Comparison of ENCODE assay signal across 8 mouse cellular contexts in genomic region chr5:30232271-30232971, GRCm38 (mm10). TPM values are rescaled to one million over a fixed set of nuclear protein-coding genes. Genes with fewer than 3 reads are reported as not detected.
A peak's percentile ranks its signal among the peaks of the same experiment; 100 is the strongest.
DNase-seq lines count a peak whose midpoint lies in the region; ATAC-seq and TF ChIP-seq lines count a peak whose summit lies in the region.

TSS of gene Selenoi (plus strand) at chr5:30232581.

- peak; percentile 100 for DNase-seq in brain, embryonic 14.5 days (ENCODE audit: low read depth)
- DNase-seq in liver, adult 2 months (ENCODE audit: extremely low read depth, low read depth, low spot score): peak; percentile 97
- peak; percentile 99 for DNase-seq in splenic B cell, adult 2 months (ENCODE audit: low read depth, low spot score)

- TF ChIP-seq CTCF in C2C12 (IDR thresholded peaks at IDR 0.05; ENCODE audit: control insufficient read depth, insufficient read depth, insufficient read length): no peak
- no peak for TF ChIP-seq CTCF in brain, embryonic 14.5 days (IDR thresholded peaks at IDR 0.05; ENCODE audit: borderline replicate concordance, extremely low read depth, insufficient read depth, insufficient read length)
- TF ChIP-seq CTCF in liver, adult 2 months (IDR thresholded peaks at IDR 0.05; ENCODE audit: low read depth, low read length): no peak

- peak within 1 kb of the TSS; percentile 80 for H3K9ac ChIP-seq in heart, embryonic 11.5 days (ENCODE audit: low read depth, low read length)
- H3K9ac ChIP-seq in kidney, embryonic 16.5 days (replicated peaks; ENCODE audit: low read length): peak within 1 kb of the TSS; percentile 82
- H3K9ac ChIP-seq in liver, adult 2 months (ENCODE audit: low read depth, low read length): peak within 1 kb of the TSS; percentile 83

- peaks cover 51% of the 10 kb centered on the region for H3K79me3 ChIP-seq in C2C12 (ENCODE audit: low read depth)

- H3K9me3 ChIP-seq in erythroblast, embryonic 14.5 days (ENCODE audit: control insufficient read depth, low read length): peaks cover 3% of the 10 kb centered on the region
- no peaks in the 10 kb centered on the region for H3K9me3 ChIP-seq in heart, embryonic 11.5 days (replicated peaks; ENCODE audit: control insufficient read depth, low read length)
- peaks cover 11% of the 10 kb centered on the region for H3K9me3 ChIP-seq in kidney, embryonic 16.5 days (ENCODE audit: low read length)

- peaks cover 52% of the 10 kb centered on the region for H3K4me1 ChIP-seq in erythroblast, embryonic 14.5 days (ENCODE audit: control insufficient read depth)
- peaks cover 13% of the 10 kb centered on the region; the same call in 1 of the 2 replicates for H3K4me1 ChIP-seq in heart, embryonic 11.5 days (ENCODE audit: control insufficient read depth, insufficient read depth, low read length)
- H3K4me1 ChIP-seq in kidney, embryonic 16.5 days (ENCODE audit: insufficient read depth, low read length): peaks cover 21% of the 10 kb centered on the region
- H3K4me1 ChIP-seq in liver, adult 2 months (ENCODE audit: control insufficient read depth, insufficient read depth, low read length): peaks cover 20% of the 10 kb centered on the region

- H3ac ChIP-seq in C2C12 (ENCODE audit: control insufficient read depth, insufficient read length, low read depth): peak within 1 kb of the TSS; percentile 61
- H3ac ChIP-seq in myocyte (ENCODE audit: control insufficient read depth, insufficient read length): peak within 1 kb of the TSS; percentile 68

- peak within 1 kb of the TSS; percentile 69 for H3K4me2 ChIP-seq in heart, embryonic 11.5 days
- H3K4me2 ChIP-seq in kidney, embryonic 16.5 days (replicated peaks; ENCODE audit: low read depth, low read length): peak within 1 kb of the TSS; percentile 80
- H3K4me2 ChIP-seq in myocyte (ENCODE audit: low read depth): peak within 1 kb of the TSS; percentile 99

- H3K4me3 ChIP-seq in C2C12 (ENCODE audit: insufficient read depth, poor library complexity, severe bottlenecking) (peak within 1 kb of the TSS; percentile 76), myocyte (peak within 1 kb of the TSS; percentile 64)
- peak within 1 kb of the TSS; percentile 93 for H3K4me3 ChIP-seq in erythroblast, embryonic 14.5 days (replicated peaks)
- peak within 1 kb of the TSS; percentile 71 for H3K4me3 ChIP-seq in heart, embryonic 11.5 days (ENCODE audit: low read depth, low read length)
- H3K4me3 ChIP-seq in kidney, embryonic 16.5 days (ENCODE audit: low read length): peak within 1 kb of the TSS; percentile 86
- H3K4me3 ChIP-seq in liver, adult 2 months (ENCODE audit: insufficient read depth, low read depth, low read length): peak within 1 kb of the TSS; percentile 86

- H3K27me3 ChIP-seq in C2C12 (ENCODE audit: control insufficient read depth, insufficient read depth, insufficient read length) (no peaks in the 10 kb centered on the region), myocyte (ENCODE audit: control insufficient read depth, insufficient read depth, insufficient read length) (no peaks in the 10 kb centered on the region)
- H3K27me3 ChIP-seq in erythroblast, embryonic 14.5 days (ENCODE audit: control insufficient read depth): no peaks in the 10 kb centered on the region
- no peaks in the 10 kb centered on the region for H3K27me3 ChIP-seq in heart, embryonic 11.5 days (ENCODE audit: control insufficient read depth, insufficient read depth, low read length)
- H3K27me3 ChIP-seq in kidney, embryonic 16.5 days (ENCODE audit: insufficient read depth, low read length): no peaks in the 10 kb centered on the region
- no peaks in the 10 kb centered on the region for H3K27me3 ChIP-seq in liver, adult 2 months (ENCODE audit: control insufficient read depth, insufficient read depth, low read length)
- H3K27me3 ChIP-seq in splenic B cell, adult 2 months (ENCODE audit: control insufficient read depth, insufficient read depth, low read length, poor library complexity, severe bottlenecking): no peaks in the 10 kb centered on the region

- peak within 1 kb of the TSS; percentile 87 for H3K27ac ChIP-seq in heart, embryonic 11.5 days (ENCODE audit: low read depth, low read length)
- peak within 1 kb of the TSS; percentile 86 for H3K27ac ChIP-seq in kidney, embryonic 16.5 days (ENCODE audit: low read length)
- peak within 1 kb of the TSS; percentile 75 for H3K27ac ChIP-seq in liver, adult 2 months (replicated peaks; ENCODE audit: insufficient read depth, low read depth, low read length)

- peak; percentile 100 for ATAC-seq in heart, embryonic 11.5 days (replicated peaks; ENCODE audit: insufficient number of reproducible peaks, low FRiP score, low TSS enrichment)
- ATAC-seq in kidney, embryonic 16.5 days (ENCODE audit: low FRiP score, low TSS enrichment): peak; percentile 100

- peak; percentile 73; the same call in 1 of the 2 replicates for TF ChIP-seq POLR2A in brain, embryonic 14.5 days (IDR thresholded peaks at IDR 0.05; ENCODE audit: borderline replicate concordance, extremely low read depth, insufficient read depth, insufficient read length, poor library complexity, severe bottlenecking)
- TF ChIP-seq POLR2A in liver, adult 2 months (IDR thresholded peaks at IDR 0.05; ENCODE audit: extremely low read depth, insufficient read depth, low read length): peak; percentile 96
- TF ChIP-seq POLR2A in myocyte (IDR thresholded peaks at IDR 0.05; ENCODE audit: insufficient read length, low read depth): peak; percentile 93

- H3K36me3 ChIP-seq in C2C12 (ENCODE audit: control insufficient read depth, insufficient read depth): no peaks in the 10 kb centered on the region
- peaks cover 12% of the 10 kb centered on the region for H3K36me3 ChIP-seq in erythroblast, embryonic 14.5 days (ENCODE audit: control insufficient read depth)
- no peaks in the 10 kb centered on the region for H3K36me3 ChIP-seq in heart, embryonic 11.5 days (ENCODE audit: control insufficient read depth, insufficient read depth, low read length)
- H3K36me3 ChIP-seq in kidney, embryonic 16.5 days (ENCODE audit: insufficient read depth, low read length): peaks cover 11% of the 10 kb centered on the region; the same call in 1 of the 2 replicates
- H3K36me3 ChIP-seq in liver, adult 2 months (ENCODE audit: control insufficient read depth, insufficient read depth, low read length): no peaks in the 10 kb centered on the region
- no peaks in the 10 kb centered on the region for H3K36me3 ChIP-seq in myocyte (ENCODE audit: control insufficient read depth, insufficient read depth)
- no peaks in the 10 kb centered on the region for H3K36me3 ChIP-seq in splenic B cell, adult 2 months (ENCODE audit: control insufficient read depth, insufficient read depth, low read length, poor library complexity, severe bottlenecking)

- 3% methylated on average over 63 of the region's 71 CpGs for WGBS in heart, embryonic 11.5 days (ENCODE audit: insufficient replicate concordance)
- WGBS in kidney, embryonic 16.5 days: 2% methylated on average over 71 of the region's 71 CpGs
- 1% methylated on average over 71 of the region's 71 CpGs for WGBS in liver, adult 2 months

- peaks cover 69% of the 10 kb centered on the region for H3K79me2 ChIP-seq in C2C12 (ENCODE audit: control insufficient read depth, insufficient read depth)
- peaks cover 22% of the 10 kb centered on the region; the same call in 1 of the 2 replicates for H3K79me2 ChIP-seq in liver, adult 2 months (ENCODE audit: control insufficient read depth, insufficient read depth, low read length)
- peaks cover 56% of the 10 kb centered on the region for H3K79me2 ChIP-seq in myocyte (ENCODE audit: control insufficient read depth, insufficient read depth)

TF ChIP-seq in C2C12, 6 proteins besides CTCF, POLR2A, EP300 and RAD21:
- TF ChIP-seq MAX (IDR thresholded peaks at IDR 0.05): peak; percentile 50
- no peak for TF ChIP-seq CEBPB (IDR thresholded peaks at IDR 0.05; ENCODE audit: low read depth)

TF ChIP-seq in myocyte, 11 proteins besides CTCF, POLR2A, EP300 and RAD21:
- TF ChIP-seq MYOG (IDR thresholded peaks at IDR 0.05; ENCODE audit: control insufficient read depth in 1 of 3, insufficient read depth in 1 of 3, insufficient read length in 2 of 3, low read depth in 2 of 3): peak in 1 of 3 experiments; percentile 2
- no peak for TF ChIP-seq REST (IDR thresholded peaks at IDR 0.05; ENCODE audit: insufficient read depth, insufficient read length)
- peak; percentile 96 for TF ChIP-seq POLR2AphosphoS2 (IDR thresholded peaks at IDR 0.05; ENCODE audit: insufficient read length, low read depth)
- no peak for TF ChIP-seq TCF12 (IDR thresholded peaks at IDR 0.05; ENCODE audit: insufficient read depth, poor library complexity, severe bottlenecking)
- no peak for TF ChIP-seq MYOD1 (IDR thresholded peaks at IDR 0.05; ENCODE audit: control insufficient read depth in 1 of 3, insufficient read length in 2 of 3, low read depth in 2 of 3)

RNA-seq across cellular contexts. Expression of gene Selenoi, which starts in this region (rescaled TPM):
- 15.0 TPM for polyA plus RNA-seq in C2C12 (2012; fragmentation: generic; extraction: Trizol)
- 46.1 and 57.4 TPM in 2 replicates for polyA plus RNA-seq in brain, embryonic 14.5 days (2012; rRNA removed)
- 0.07 and 0.12 TPM in 2 replicates for polyA plus RNA-seq in erythroblast, embryonic 14.5 days (2012)
- 22.9 and 24.9 TPM in 2 replicates for polyA plus RNA-seq in heart, embryonic 11.5 days (2014; fragmentation: Nextera tagmentation; extraction: Ambion mirVana)
- 14.5 and 18.2 TPM in 2 replicates for polyA plus RNA-seq in kidney, embryonic 16.5 days (2015; fragmentation: Nextera tagmentation; extraction: Ambion mirVana)
- 26.6 and 31.8 TPM in 2 replicates for total RNA-seq in liver, adult 2 months (2014; rRNA removed)
- 59.7 and 73.9 TPM in 2 replicates for polyA plus RNA-seq in liver, adult 2 months (2012; rRNA removed)
- 11.1 TPM for polyA plus RNA-seq in myocyte (2012; fragmentation: generic; extraction: Trizol)

Comparison
In these comparisons a context has a peak if more than half of its experiments do, and no peak if none do; other contexts are left out.
1. Peak in every context shown above with its lines: DNase-seq, ATAC-seq, H3K4me3 ChIP-seq and H3K27ac ChIP-seq.
2. RNA of gene Selenoi (polyA plus RNA-seq): 59.7 to 73.9 TPM in liver, adult 2 months, 46.1 to 57.4 TPM in brain, embryonic 14.5 days, 22.9 to 24.9 TPM in heart, embryonic 11.5 days, 15.0 TPM in C2C12 (single experiment), 14.5 to 18.2 TPM in kidney, embryonic 16.5 days and 11.1 TPM in myocyte (single experiment); 0.07 to 0.12 TPM in erythroblast, embryonic 14.5 days; every median in the first group is over 10 times any median in the second.